Mouse (Mus musculus): Measurements from ENCODE around the gene Smad5. TPM values are rescaled to one million over a fixed set of nuclear protein-coding genes. Genes with fewer than 3 reads are reported as not detected.

Gene Smad5
- polyA plus RNA-seq, 1 experiment from 2014 or later: 44.3 TPM

- Histone ChIP-seq H3K27me3 (replicated peaks; ENCODE audit: low read depth, poor library complexity, severe bottlenecking) (no peaks in the 10 kb centered on the region), H3K4me3 (no peak overlapping the region), H3K27ac (replicated peaks) (peak overlapping the region; percentile 24; the same call in 1 of the 2 replicates), H3K9me3 (no peaks in the 10 kb centered on the region), H3K4me1 (peaks cover 31% of the 10 kb centered on the region), H3K36me3 (replicated peaks) (no peaks in the 10 kb centered on the region)
- 89% methylated on average over 17 of the region's 17 CpGs for WGBS
- no peak for DNase-seq (ENCODE audit: low spot score)
Measured at GRCm38 (mm10) chr13:56682326-56682725, 20.5 kb upstream of the Smad5 start.

- H3K27ac ChIP-seq (replicated peaks): no peak overlapping the region
- no peak overlapping the region for H3K4me3 ChIP-seq
- no peaks in the 10 kb centered on the region for H3K27me3 ChIP-seq (replicated peaks; ENCODE audit: low read depth, poor library complexity, severe bottlenecking)
- DNase-seq (ENCODE audit: low spot score): no peak
- 85% methylated on average over 7 of the region's 7 CpGs for WGBS
- peaks cover 28% of the 10 kb centered on the region for H3K4me1 ChIP-seq
- no peaks in the 10 kb centered on the region for H3K9me3 ChIP-seq
- no peaks in the 10 kb centered on the region for H3K36me3 ChIP-seq (replicated peaks)
Measured at GRCm38 (mm10) chr13:56683306-56683705, 19.5 kb upstream of the Smad5 start.

GRCm38 (mm10) chr13:56692011-56692410 lies 10.8 kb upstream of the Smad5 start:
- no peaks in the 10 kb centered on the region for H3K36me3 ChIP-seq (replicated peaks)
- no peak for DNase-seq (ENCODE audit: low spot score)
- H3K4me3 ChIP-seq: no peak overlapping the region
- WGBS: 66% methylated on average over 7 of the region's 7 CpGs
- H3K4me1 ChIP-seq: peaks cover 12% of the 10 kb centered on the region
- H3K27me3 ChIP-seq (replicated peaks; ENCODE audit: low read depth, poor library complexity, severe bottlenecking): no peaks in the 10 kb centered on the region
- H3K27ac ChIP-seq (replicated peaks): no peak overlapping the region
- no peaks in the 10 kb centered on the region for H3K9me3 ChIP-seq

DNA sequence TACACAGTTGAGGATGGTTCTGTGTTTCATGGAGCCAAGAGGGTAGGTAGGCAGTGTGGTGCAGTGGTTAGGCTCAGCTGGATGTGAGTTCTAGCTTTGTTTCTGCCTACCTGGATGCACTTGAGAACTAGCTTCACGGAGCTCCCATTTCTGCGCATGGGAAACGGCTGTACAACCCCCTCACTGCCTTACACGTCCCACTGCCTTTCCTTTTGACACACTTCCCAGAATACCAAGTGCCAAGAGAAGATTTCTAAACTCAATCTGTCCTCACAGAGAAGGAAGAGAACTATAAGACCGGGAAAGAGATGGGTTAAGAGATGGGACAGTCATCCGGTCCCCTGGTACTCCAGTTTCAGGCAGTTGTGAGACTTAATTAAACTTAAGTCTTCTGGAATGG lies 10.2 kb upstream of the Smad5 start:
- 88% methylated on average over 6 of the region's 6 CpGs for whole genome bisulfite sequencing
- Histone ChIP-seq H3K4me1 (peaks cover 19% of the 10 kb centered on the region), H3K36me3 (replicated peaks) (no peaks in the 10 kb centered on the region), H3K27ac (replicated peaks) (no peak overlapping the region), H3K4me3 (no peak overlapping the region), H3K9me3 (no peaks in the 10 kb centered on the region), H3K27me3 (replicated peaks; ENCODE audit: low read depth, poor library complexity, severe bottlenecking) (no peaks in the 10 kb centered on the region)
- DNase-seq (ENCODE audit: low spot score): no peak

DNA sequence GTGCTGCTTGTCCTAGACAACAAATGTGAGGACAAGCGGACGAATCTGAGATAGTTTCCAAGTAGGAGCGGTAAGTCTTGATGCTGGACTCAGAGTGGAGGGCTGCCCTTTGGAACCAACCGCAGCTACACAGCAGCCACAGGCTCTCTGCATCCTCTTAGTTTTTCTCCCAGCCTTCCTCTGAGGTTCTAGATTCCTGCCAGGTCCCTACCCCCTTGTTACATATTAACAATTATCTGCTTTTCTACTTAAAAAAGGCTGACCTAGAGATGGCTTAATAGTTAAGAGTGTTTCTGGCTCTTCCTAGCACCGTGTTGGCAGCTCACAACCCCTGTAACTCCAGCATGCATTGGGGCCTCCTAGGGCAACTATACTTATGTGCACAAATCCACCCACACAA lies 7.1 kb upstream of the Smad5 start:
- DNase-seq (ENCODE audit: low spot score): no peak
- peaks cover 34% of the 10 kb centered on the region for H3K4me1 ChIP-seq
- 0 out of 2 replicates have a peak, but pooled peaks cover 3% of the 10 kb centered on the region for H3K9me3 ChIP-seq
- no peaks in the 10 kb centered on the region for H3K27me3 ChIP-seq (replicated peaks; ENCODE audit: low read depth, poor library complexity, severe bottlenecking)
- no peak overlapping the region for H3K27ac ChIP-seq (replicated peaks)
- H3K4me3 ChIP-seq: no peak overlapping the region
- WGBS: 92% methylated on average over 5 of the region's 5 CpGs
- no peaks in the 10 kb centered on the region for H3K36me3 ChIP-seq (replicated peaks)

GRCm38 (mm10) chr13:56696699-56697098 lies 6.1 kb upstream of the Smad5 start:
- Histone ChIP-seq H3K27me3 (replicated peaks; ENCODE audit: low read depth, poor library complexity, severe bottlenecking) (no peaks in the 10 kb centered on the region), H3K4me1 (peaks cover 38% of the 10 kb centered on the region), H3K4me3 (no peak overlapping the region), H3K9me3 (0 out of 2 replicates have a peak, but pooled peaks cover 3% of the 10 kb centered on the region), H3K36me3 (replicated peaks) (no peaks in the 10 kb centered on the region), H3K27ac (replicated peaks) (peak overlapping the region; percentile 80)
- WGBS: 76% methylated on average over 5 of the region's 5 CpGs
- no peak for DNase-seq (ENCODE audit: low spot score)

GRCm38 (mm10) chr13:56697171-56697570 lies 5.6 kb upstream of the Smad5 start:
- Histone ChIP-seq H3K4me3 (no peak overlapping the region), H3K27ac (replicated peaks) (peak overlapping the region; percentile 80)
- 82% methylated on average over 2 of the region's 2 CpGs for WGBS

GRCm38 (mm10) chr13:56698391-56698790 lies 4.4 kb upstream of the Smad5 start:
- DNase-seq (ENCODE audit: low spot score): peak; percentile 59
- Histone ChIP-seq H3K27ac (replicated peaks) (peak overlapping the region; percentile 80), H3K36me3 (replicated peaks) (no peaks in the 10 kb centered on the region), H3K9me3 (0 out of 2 replicates have a peak, but pooled peaks cover 3% of the 10 kb centered on the region), H3K4me3 (no peak overlapping the region; the same call in 1 of the 2 replicates), H3K4me1 (peaks cover 50% of the 10 kb centered on the region), H3K27me3 (replicated peaks; ENCODE audit: low read depth, poor library complexity, severe bottlenecking) (no peaks in the 10 kb centered on the region)
- 32% methylated on average over 9 of the region's 9 CpGs for WGBS

More at GRCm38 (mm10) chr13:56697171-56697570, 5.6 kb upstream of the Smad5 start:
- Histone ChIP-seq H3K9me3 (0 out of 2 replicates have a peak, but pooled peaks cover 3% of the 10 kb centered on the region), H3K27me3 (replicated peaks; ENCODE audit: low read depth, poor library complexity, severe bottlenecking) (no peaks in the 10 kb centered on the region), H3K36me3 (replicated peaks) (no peaks in the 10 kb centered on the region), H3K4me1 (peaks cover 42% of the 10 kb centered on the region)
- no peak for DNase-seq (ENCODE audit: low spot score)

GRCm38 (mm10) chr13:56699370-56699769 lies 3.4 kb upstream of the Smad5 start:
- no peak overlapping the region for H3K4me3 ChIP-seq
- H3K27ac ChIP-seq (replicated peaks): no peak overlapping the region
- 0 out of 2 replicates have a peak, but pooled peaks cover 3% of the 10 kb centered on the region for H3K9me3 ChIP-seq
- 78% methylated on average over 2 of the region's 2 CpGs for WGBS
- H3K36me3 ChIP-seq (replicated peaks): no peaks in the 10 kb centered on the region
- DNase-seq (ENCODE audit: low spot score): no peak
- H3K4me1 ChIP-seq: peaks cover 55% of the 10 kb centered on the region
- no peaks in the 10 kb centered on the region for H3K27me3 ChIP-seq (replicated peaks; ENCODE audit: low read depth, poor library complexity, severe bottlenecking)

DNA sequence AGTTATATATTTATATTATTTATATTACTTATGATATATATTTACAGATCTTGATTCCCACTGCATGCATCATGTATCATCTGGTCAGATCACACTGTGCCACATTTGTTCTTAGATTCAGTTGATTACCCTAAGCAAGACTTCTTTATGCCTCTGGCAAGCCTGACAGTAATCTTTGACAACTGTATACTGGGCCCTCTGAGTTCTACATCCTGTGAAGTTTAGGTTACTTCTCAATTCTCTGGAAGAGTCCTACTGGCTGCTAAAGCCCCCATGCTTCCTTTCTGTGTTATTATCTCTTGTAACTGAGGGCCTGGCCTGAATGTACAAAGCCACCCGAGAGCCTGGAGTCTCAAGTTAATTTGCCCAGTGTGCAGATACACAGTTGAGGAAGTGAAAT lies 1.8 kb upstream of the Smad5 start:
- DNase-seq (ENCODE audit: low spot score): no peak
- 69% methylated on average over 1 of the region's 1 CpGs for WGBS
- Histone ChIP-seq H3K27me3 (replicated peaks; ENCODE audit: low read depth, poor library complexity, severe bottlenecking) (no peaks in the 10 kb centered on the region), H3K27ac (replicated peaks) (no peak overlapping the region), H3K4me1 (peaks cover 68% of the 10 kb centered on the region), H3K9me3 (0 out of 2 replicates have a peak, but pooled peaks cover 3% of the 10 kb centered on the region), H3K4me3 (no peak overlapping the region), H3K36me3 (replicated peaks) (peaks cover 3% of the 10 kb centered on the region)

- no peak overlapping the region for H3K4me3 ChIP-seq
- peaks cover 13% of the 10 kb centered on the region for H3K36me3 ChIP-seq (replicated peaks)
- peak overlapping the region; percentile 99 for H3K27ac ChIP-seq (replicated peaks)
- 60% methylated on average over 10 of the region's 10 CpGs for WGBS
- 0 out of 2 replicates have a peak, but pooled peaks cover 3% of the 10 kb centered on the region for H3K9me3 ChIP-seq
- H3K4me1 ChIP-seq: peaks cover 62% of the 10 kb centered on the region
- no peak for DNase-seq (ENCODE audit: low spot score)
- H3K27me3 ChIP-seq (replicated peaks; ENCODE audit: low read depth, poor library complexity, severe bottlenecking): no peaks in the 10 kb centered on the region
Measured at GRCm38 (mm10) chr13:56701924-56702323, 886 bp upstream of the Smad5 start.

- 0 out of 2 replicates have a peak, but pooled peaks cover 3% of the 10 kb centered on the region for H3K9me3 ChIP-seq
- H3K27ac ChIP-seq (replicated peaks): peak overlapping the region; percentile 99
- H3K27me3 ChIP-seq (replicated peaks; ENCODE audit: low read depth, poor library complexity, severe bottlenecking): no peaks in the 10 kb centered on the region
- peak; percentile 84 for DNase-seq (ENCODE audit: low spot score)
- H3K36me3 ChIP-seq (replicated peaks): peaks cover 27% of the 10 kb centered on the region
- peaks cover 52% of the 10 kb centered on the region for H3K4me1 ChIP-seq
- H3K4me3 ChIP-seq: peak overlapping the region; percentile 92
- WGBS: under 1% methylated on average over 80 of the region's 80 CpGs
Measured at GRCm38 (mm10) chr13:56703222-56703870, 536 bp downstream of the Smad5 start.

GRCm38 (mm10) chr13:56703871-56704321 lies 1.1 kb downstream of the Smad5 start:
- Histone ChIP-seq H3K4me1 (peaks cover 46% of the 10 kb centered on the region), H3K27me3 (replicated peaks; ENCODE audit: low read depth, poor library complexity, severe bottlenecking) (no peaks in the 10 kb centered on the region), H3K36me3 (replicated peaks) (peaks cover 32% of the 10 kb centered on the region), H3K9me3 (0 out of 2 replicates have a peak, but pooled peaks cover 3% of the 10 kb centered on the region), H3K4me3 (peak overlapping the region; percentile 92), H3K27ac (replicated peaks) (peak overlapping the region; percentile 99)
- WGBS: 2% methylated on average over 11 of the region's 11 CpGs
- no peak for DNase-seq (ENCODE audit: low spot score)
